Mouse (Mus musculus): ENCODE data around the gene Tbc1d21.

Gene Tbc1d21

GRCm38 (mm10) chr9:58361373-58361772 lies 8.9 kb downstream of the Tbc1d21 start:
- TF ChIP-seq GATA4 (IDR thresholded peaks at IDR 0.05; ENCODE audit: insufficient replicate concordance, low read length), result no peak

- no peak for TF ChIP-seq GATA4 (IDR thresholded peaks at IDR 0.05; ENCODE audit: insufficient replicate concordance, low read length)
Measured at GRCm38 (mm10) chr9:58355262-58356050, 14.8 kb downstream of the Tbc1d21 start.

DNA sequence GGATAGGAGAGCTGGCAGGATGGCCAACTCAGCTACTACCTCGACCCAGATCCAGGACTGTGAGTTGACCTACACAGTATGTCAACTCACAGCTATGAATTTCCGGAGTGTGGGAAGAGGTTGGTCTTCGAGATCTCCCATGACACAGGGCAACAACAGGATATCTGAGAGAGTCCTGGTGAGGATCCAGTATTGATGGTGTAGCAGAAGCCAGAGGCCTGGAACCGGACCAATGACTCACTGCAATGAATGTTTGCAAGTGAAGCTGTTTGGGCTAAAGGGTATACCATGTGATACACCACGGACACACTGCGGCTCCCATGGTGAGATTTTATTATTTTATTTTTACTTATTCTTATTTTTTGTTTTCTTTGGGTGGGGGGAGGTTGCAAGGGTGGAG lies 15.6 kb downstream of the Tbc1d21 start:
- TF ChIP-seq GATA4 (IDR thresholded peaks at IDR 0.05; ENCODE audit: insufficient replicate concordance, low read length), result no peak

- TF ChIP-seq GATA4 (IDR thresholded peaks at IDR 0.05; ENCODE audit: insufficient replicate concordance, low read length), result no peak
Measured at GRCm38 (mm10) chr9:58353224-58353623, 17.0 kb downstream of the Tbc1d21 start.

GRCm38 (mm10) chr9:58347795-58348194 lies 22.5 kb downstream of the Tbc1d21 start:
- no peak for TF ChIP-seq GATA4 (IDR thresholded peaks at IDR 0.05; ENCODE audit: insufficient replicate concordance, low read length)

DNA sequence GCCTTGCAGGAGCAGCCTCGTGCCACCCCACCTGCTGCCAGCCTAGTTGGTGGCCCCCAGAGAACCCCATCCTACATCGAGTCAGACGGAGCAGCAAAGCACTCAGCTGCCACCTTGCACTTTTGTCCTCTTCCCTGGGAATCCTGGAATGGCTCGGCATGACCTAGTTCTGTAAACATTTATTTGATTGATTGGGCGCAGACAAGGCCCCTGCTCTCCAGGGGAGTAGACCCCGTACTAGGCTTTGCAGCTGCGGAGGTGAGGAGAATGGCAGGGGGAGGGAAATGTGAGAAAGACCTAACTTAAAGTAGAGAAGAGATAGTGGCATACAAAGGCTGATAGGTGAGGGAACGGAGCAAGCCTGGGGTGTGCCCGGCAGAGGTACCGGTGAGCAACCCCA lies 23.8 kb downstream of the Tbc1d21 start:
- TF ChIP-seq GATA4 (IDR thresholded peaks at IDR 0.05; ENCODE audit: insufficient replicate concordance, low read length), result no peak

DNA sequence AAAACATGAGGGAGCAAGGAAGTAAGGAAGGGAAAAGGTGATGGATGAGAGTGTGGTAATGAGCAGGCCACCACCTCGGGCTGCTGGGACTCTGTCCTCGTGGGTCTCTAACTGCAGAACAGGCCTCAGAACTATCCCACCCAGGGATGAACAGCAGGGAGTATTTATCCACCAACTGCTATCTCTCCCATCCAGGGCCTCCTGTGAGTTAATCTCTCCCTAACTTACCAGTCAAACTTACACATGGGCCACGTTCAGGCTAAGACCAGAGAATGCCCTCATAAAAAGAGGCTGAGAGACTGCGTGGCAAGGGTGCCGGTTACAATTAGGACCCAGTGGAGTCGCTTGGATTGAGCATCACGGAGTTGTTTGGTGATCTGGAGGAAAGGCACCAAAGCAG lies 24.3 kb downstream of the Tbc1d21 start:
- TF ChIP-seq GATA4 (IDR thresholded peaks at IDR 0.05; ENCODE audit: insufficient replicate concordance, low read length), result no peak

DNA sequence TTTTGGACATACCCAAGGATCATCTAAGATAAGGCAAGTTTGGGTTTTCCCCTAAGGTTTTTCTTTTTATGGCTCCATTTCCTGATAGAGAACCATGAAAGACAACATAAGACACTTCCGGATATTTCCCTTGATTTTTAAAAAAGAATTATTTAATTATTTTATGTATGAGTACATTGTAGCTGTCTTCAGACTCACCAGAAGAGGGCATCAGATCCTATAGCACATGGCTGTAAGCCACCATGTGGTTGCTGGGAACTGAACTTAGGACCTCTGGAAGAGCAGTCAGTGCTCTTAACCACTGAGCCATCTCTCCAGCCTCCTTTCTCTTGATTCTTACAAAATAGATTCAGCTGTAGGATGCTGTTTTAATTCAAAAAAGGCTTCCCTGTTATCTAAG lies 28.5 kb downstream of the Tbc1d21 start:
- TF ChIP-seq GATA4 (IDR thresholded peaks at IDR 0.05; ENCODE audit: insufficient replicate concordance, low read length), result no peak

GRCm38 (mm10) chr9:58336650-58337281 lies 33.5 kb downstream of the Tbc1d21 start:
- no peak for TF ChIP-seq GATA4 (IDR thresholded peaks at IDR 0.05; ENCODE audit: insufficient replicate concordance, low read length)

GRCm38 (mm10) chr9:58331276-58331675 lies 39.0 kb downstream of the Tbc1d21 start:
- TF ChIP-seq GATA4 (IDR thresholded peaks at IDR 0.05; ENCODE audit: insufficient replicate concordance, low read length), result no peak

DNA sequence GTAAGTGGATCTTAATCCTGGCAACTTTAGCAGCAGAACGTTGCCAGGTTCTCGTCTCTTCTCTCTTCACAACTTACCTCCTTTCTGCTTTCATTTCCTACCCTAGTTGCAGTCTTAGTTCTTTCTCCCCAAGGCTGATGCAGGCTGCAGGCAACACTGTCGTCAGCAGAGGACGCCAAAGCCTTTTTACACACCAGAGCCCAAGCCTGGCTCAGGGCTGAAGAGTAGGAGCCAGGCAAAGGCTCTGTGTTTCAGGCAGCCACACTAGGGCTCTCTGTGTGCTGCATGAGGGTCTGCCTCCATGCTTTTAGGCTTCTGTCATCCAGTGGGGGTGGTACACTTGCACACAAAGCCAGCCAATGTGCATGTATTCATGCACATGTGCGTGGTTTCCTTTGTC lies 40.0 kb downstream of the Tbc1d21 start:
- TF ChIP-seq GATA4 (IDR thresholded peaks at IDR 0.05; ENCODE audit: insufficient replicate concordance, low read length), result no peak

DNA sequence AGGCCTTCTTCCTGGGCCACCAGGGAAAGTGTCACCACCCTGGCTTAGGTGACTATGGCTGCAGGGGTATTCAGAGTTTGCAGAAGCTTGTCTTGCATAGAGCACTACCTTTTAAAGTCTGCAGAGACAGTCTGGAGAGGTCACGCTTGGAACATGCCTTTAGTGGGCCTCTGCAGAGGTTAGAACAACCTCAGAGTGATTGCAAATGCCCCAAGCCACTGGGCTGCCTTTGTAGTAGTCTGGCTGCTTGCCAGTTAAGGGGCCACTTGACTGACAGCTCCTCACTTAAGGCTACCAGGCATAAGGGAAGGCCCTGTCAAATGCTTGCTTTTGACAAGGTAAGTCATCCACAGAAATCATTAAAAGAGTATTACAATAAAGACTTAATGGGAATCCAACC lies 42.9 kb downstream of the Tbc1d21 start:
- TF ChIP-seq GATA4 (IDR thresholded peaks at IDR 0.05; ENCODE audit: insufficient replicate concordance, low read length), result no peak

GRCm38 (mm10) chr9:58326477-58327180 lies 43.6 kb downstream of the Tbc1d21 start:
- TF ChIP-seq GATA4 (IDR thresholded peaks at IDR 0.05; ENCODE audit: insufficient replicate concordance, low read length), result no peak

GRCm38 (mm10) chr9:58321681-58322080 lies 48.6 kb downstream of the Tbc1d21 start:
- TF ChIP-seq GATA4 (IDR thresholded peaks at IDR 0.05; ENCODE audit: insufficient replicate concordance, low read length), result no peak

- no peak for TF ChIP-seq GATA4 (IDR thresholded peaks at IDR 0.05; ENCODE audit: insufficient replicate concordance, low read length)
Measured at GRCm38 (mm10) chr9:58318317-58318716, 51.9 kb downstream of the Tbc1d21 start.

DNA sequence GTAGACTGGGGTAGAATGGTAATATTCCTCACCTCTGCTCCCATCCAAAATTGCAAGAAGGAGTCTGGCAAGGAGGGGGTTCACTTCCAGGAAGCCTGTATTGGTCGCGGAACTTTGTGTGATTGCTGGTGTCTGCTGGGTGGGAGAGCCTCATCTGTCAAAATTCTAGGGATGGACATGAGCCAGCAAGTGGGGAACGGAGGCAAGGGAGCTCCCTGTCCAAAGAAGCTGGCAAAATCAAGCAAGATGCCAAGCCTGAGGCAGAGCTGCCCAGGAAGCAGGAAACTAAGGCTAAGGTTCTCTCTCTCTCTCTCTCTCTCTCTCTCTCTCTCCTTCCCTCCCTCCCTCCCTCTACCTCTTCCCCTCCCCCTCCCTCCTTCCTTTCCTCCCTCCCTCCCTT lies 52.9 kb downstream of the Tbc1d21 start:
- TF ChIP-seq GATA4 (IDR thresholded peaks at IDR 0.05; ENCODE audit: insufficient replicate concordance, low read length), result no peak

All from liver, adult (tissue).